Mouse (Mus musculus): ENCODE data around the gene Lrrc73. TPM values are rescaled to one million over a fixed set of nuclear protein-coding genes. Genes with fewer than 3 reads are reported as not detected.

Lrrc73 gene
- polyA plus RNA-seq, 1 experiment: 0.27 TPM

DNA sequence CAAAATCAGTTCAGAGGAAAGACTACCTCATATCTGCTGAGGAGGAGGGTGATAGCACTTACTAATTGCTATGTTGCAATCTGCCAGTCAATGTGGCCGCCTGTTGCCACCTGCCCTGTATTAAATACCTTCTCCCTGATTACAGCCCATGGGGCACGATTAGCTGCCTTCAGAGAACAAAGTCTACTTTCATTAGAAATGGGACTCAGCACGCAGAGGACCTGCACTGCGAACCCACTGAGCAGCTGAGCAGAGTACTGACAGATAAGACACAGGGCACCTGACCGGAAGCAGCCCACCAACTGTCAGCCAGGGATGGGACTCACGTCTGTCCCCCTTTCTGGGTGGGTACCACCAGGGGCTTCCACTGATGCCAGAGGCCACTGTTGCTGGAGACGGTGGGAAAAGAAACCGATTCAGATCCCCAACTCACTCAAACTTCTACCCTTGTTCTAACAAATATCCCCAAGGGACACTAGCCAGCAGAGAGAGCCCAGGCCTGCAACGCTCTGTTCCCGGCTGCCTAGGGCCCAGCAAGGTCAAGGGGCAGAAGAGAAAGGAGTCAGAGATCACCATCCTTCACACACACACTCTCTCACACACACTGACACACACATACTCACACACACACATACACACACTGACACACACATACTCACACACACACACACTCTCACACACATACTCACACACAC is 14.8 kb downstream of the Lrrc73 start:
- no peaks in the 10 kb centered on the region for H3K9me3 ChIP-seq (ENCODE audit: control insufficient read depth, low read length)
- H3K36me3 ChIP-seq (ENCODE audit: control insufficient read depth): peaks cover 98% of the 10 kb centered on the region
- no peak for TF ChIP-seq GATA1 (IDR thresholded peaks at IDR 0.05; ENCODE audit: low read length)
- TF ChIP-seq TAL1 (IDR thresholded peaks at IDR 0.05; ENCODE audit: low read length): no peak
- H3K4me3 ChIP-seq (replicated peaks): no peak overlapping the region
- H3K4me1 ChIP-seq (ENCODE audit: control insufficient read depth): no peaks in the 10 kb centered on the region
- no peaks in the 10 kb centered on the region for H3K27me3 ChIP-seq (ENCODE audit: control insufficient read depth)

DNA sequence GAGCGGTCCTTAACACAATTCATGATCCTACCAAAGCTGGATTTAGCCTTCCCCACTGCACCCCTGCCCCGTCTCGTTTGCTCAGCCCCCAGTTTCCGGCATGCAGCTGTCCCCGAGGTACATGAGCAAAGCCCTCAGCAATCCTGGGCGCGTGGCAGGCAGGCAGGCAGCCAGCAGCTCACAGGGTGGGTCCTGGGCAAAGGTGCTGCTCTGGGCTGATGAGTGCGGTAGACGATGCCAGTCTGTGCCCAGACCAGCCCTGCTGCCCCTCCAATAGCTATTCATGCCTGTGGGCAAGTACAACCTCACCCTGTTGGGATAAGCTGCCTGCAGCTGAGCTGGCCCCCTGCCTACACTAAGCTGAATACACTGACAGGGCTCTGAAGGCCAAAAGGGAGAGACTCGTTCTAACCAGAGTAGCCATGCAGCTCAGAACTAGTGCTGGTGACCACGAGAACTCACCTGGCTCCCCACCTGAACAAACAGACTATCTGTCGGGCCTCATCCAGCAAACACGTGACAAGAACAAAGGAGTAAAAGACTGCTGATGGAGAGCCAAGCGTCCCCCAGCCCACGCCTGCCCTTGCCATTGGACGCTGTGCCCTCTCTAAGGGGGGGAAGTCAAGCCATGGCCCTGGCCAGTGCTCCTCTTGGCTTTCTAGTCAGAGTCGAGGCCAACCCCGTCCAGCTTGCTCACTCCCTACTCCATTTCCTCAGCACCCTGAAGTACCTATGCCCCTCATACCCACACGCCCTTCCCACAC is 16.6 kb downstream of the Lrrc73 start:
- H3K36me3 ChIP-seq (ENCODE audit: control insufficient read depth): peaks cover 96% of the 10 kb centered on the region
- no peaks in the 10 kb centered on the region for H3K27me3 ChIP-seq (ENCODE audit: control insufficient read depth)

GRCm38 (mm10) chr17:46272058-46272457 is 18.7 kb downstream of the Lrrc73 start:
- peaks cover 87% of the 10 kb centered on the region for H3K36me3 ChIP-seq (ENCODE audit: control insufficient read depth)

More for the DNA sequence above, 16.6 kb downstream of the Lrrc73 start:
- H3K9me3 ChIP-seq (ENCODE audit: control insufficient read depth, low read length): no peaks in the 10 kb centered on the region
- H3K4me1 ChIP-seq (ENCODE audit: control insufficient read depth): no peaks in the 10 kb centered on the region
- TF ChIP-seq TAL1 (IDR thresholded peaks at IDR 0.05; ENCODE audit: low read length) (no peak), GATA1 (IDR thresholded peaks at IDR 0.05; ENCODE audit: low read length) (no peak)
- H3K4me3 ChIP-seq (replicated peaks): no peak overlapping the region

DNA sequence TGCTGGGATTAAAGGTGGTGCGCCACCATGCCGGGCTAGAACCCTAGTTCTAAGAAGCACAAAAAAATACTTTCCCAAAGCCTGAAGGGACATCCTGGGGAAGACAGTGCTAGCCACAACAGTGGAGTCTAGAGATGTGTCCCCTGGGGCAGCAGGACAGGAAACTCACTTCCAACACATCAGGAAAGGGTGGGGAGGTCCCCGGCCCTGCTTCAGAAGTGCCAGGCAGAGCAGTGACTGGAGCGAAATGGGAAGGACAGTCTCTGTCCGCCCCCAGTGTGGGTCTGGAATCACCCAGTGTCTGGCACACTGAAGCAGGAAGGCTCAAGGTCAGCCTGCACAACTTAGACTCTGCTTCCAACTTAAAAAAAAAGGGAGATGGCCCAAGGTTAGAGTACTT is 19.3 kb downstream of the Lrrc73 start:
- H3K4me3 ChIP-seq (replicated peaks): no peak overlapping the region
- H3K9me3 ChIP-seq (ENCODE audit: control insufficient read depth, low read length): no peaks in the 10 kb centered on the region
- no peaks in the 10 kb centered on the region for H3K27me3 ChIP-seq (ENCODE audit: control insufficient read depth)
- peaks cover 7% of the 10 kb centered on the region for H3K4me1 ChIP-seq (ENCODE audit: control insufficient read depth)
- TF ChIP-seq GATA1 (IDR thresholded peaks at IDR 0.05; ENCODE audit: low read length): no peak
- TF ChIP-seq TAL1 (IDR thresholded peaks at IDR 0.05; ENCODE audit: low read length): no peak
- H3K36me3 ChIP-seq (ENCODE audit: control insufficient read depth): peaks cover 86% of the 10 kb centered on the region

More at GRCm38 (mm10) chr17:46272058-46272457, 18.7 kb downstream of the Lrrc73 start:
- TF ChIP-seq GATA1 (IDR thresholded peaks at IDR 0.05; ENCODE audit: low read length): no peak
- TF ChIP-seq TAL1 (IDR thresholded peaks at IDR 0.05; ENCODE audit: low read length): no peak
- no peak overlapping the region for H3K4me3 ChIP-seq (replicated peaks)
- peaks cover 7% of the 10 kb centered on the region for H3K4me1 ChIP-seq (ENCODE audit: control insufficient read depth)
- no peaks in the 10 kb centered on the region for H3K27me3 ChIP-seq (ENCODE audit: control insufficient read depth)
- no peaks in the 10 kb centered on the region for H3K9me3 ChIP-seq (ENCODE audit: control insufficient read depth, low read length)

DNA sequence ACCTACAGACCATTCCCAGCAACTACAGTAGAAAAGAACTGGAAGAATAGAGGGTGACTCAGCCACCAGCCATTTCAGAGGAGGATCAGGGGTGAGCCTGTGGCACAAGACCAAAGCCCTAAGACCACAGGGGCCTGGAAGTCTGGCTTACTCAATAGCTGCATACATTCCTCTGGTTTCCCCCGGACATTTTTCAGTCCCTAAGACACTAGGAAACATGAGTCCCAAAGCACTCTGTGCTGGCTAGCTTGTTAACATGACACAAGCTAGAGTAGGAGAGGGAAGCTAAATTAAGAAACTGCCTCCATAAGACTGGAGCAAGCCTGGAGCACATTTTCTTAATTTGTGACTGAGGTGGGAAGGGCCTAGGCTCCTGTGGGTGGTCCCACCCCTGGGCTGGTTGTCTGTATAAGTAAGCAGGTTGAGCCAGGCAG is 20.5 kb downstream of the Lrrc73 start:
- Histone ChIP-seq H3K9me3 (ENCODE audit: control insufficient read depth, low read length) (no peaks in the 10 kb centered on the region), H3K4me3 (replicated peaks) (no peak overlapping the region), H3K36me3 (ENCODE audit: control insufficient read depth) (peaks cover 85% of the 10 kb centered on the region), H3K27me3 (ENCODE audit: control insufficient read depth) (no peaks in the 10 kb centered on the region), H3K4me1 (ENCODE audit: control insufficient read depth) (peaks cover 7% of the 10 kb centered on the region)
- TF ChIP-seq TAL1 (IDR thresholded peaks at IDR 0.05; ENCODE audit: low read length): no peak
- no peak for TF ChIP-seq GATA1 (IDR thresholded peaks at IDR 0.05; ENCODE audit: low read length)

GRCm38 (mm10) chr17:46274465-46274864 is 21.1 kb downstream of the Lrrc73 start:
- Histone ChIP-seq H3K27me3 (ENCODE audit: control insufficient read depth) (no peaks in the 10 kb centered on the region), H3K9me3 (ENCODE audit: control insufficient read depth, low read length) (no peaks in the 10 kb centered on the region), H3K4me3 (replicated peaks) (no peak overlapping the region), H3K36me3 (ENCODE audit: control insufficient read depth) (peaks cover 85% of the 10 kb centered on the region), H3K4me1 (ENCODE audit: control insufficient read depth) (peaks cover 8% of the 10 kb centered on the region)
- TF ChIP-seq GATA1 (IDR thresholded peaks at IDR 0.05; ENCODE audit: low read length) (no peak), TAL1 (IDR thresholded peaks at IDR 0.05; ENCODE audit: low read length) (no peak)

- TF ChIP-seq GATA1 (IDR thresholded peaks at IDR 0.05; ENCODE audit: low read length) (no peak), TAL1 (IDR thresholded peaks at IDR 0.05; ENCODE audit: low read length) (no peak)
- no peaks in the 10 kb centered on the region for H3K27me3 ChIP-seq (ENCODE audit: control insufficient read depth)
- H3K4me1 ChIP-seq (ENCODE audit: control insufficient read depth): peaks cover 8% of the 10 kb centered on the region
- peaks cover 85% of the 10 kb centered on the region for H3K36me3 ChIP-seq (ENCODE audit: control insufficient read depth)
- no peaks in the 10 kb centered on the region for H3K9me3 ChIP-seq (ENCODE audit: control insufficient read depth, low read length)
- H3K4me3 ChIP-seq (replicated peaks): no peak overlapping the region
Measured at GRCm38 (mm10) chr17:46275034-46275433, 21.7 kb downstream of the Lrrc73 start.

DNA sequence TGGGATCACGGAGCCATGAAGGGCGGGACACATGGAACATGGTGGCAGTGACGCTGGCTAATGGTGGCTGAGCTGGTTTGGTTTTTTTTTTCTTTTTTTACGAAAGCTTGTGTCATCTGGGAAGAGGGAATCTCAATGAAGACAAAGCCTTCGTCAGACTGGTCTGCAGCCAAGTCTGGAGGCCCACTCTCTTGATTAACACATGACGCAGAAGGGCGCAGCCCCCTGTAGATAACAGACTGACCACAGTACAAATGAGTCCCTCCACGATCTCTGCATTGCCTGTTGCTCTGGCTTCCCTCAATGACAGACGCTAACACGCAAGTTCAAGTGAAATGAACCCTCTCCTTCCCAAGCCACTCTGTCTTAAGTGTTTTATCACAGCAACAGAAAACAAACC is 22.2 kb downstream of the Lrrc73 start:
- Histone ChIP-seq H3K4me1 (ENCODE audit: control insufficient read depth) (peaks cover 8% of the 10 kb centered on the region), H3K27me3 (ENCODE audit: control insufficient read depth) (no peaks in the 10 kb centered on the region), H3K4me3 (replicated peaks) (no peak overlapping the region), H3K9me3 (ENCODE audit: control insufficient read depth, low read length) (no peaks in the 10 kb centered on the region), H3K36me3 (ENCODE audit: control insufficient read depth) (peaks cover 85% of the 10 kb centered on the region)
- no peak for TF ChIP-seq TAL1 (IDR thresholded peaks at IDR 0.05; ENCODE audit: low read length)
- no peak for TF ChIP-seq GATA1 (IDR thresholded peaks at IDR 0.05; ENCODE audit: low read length)

DNA sequence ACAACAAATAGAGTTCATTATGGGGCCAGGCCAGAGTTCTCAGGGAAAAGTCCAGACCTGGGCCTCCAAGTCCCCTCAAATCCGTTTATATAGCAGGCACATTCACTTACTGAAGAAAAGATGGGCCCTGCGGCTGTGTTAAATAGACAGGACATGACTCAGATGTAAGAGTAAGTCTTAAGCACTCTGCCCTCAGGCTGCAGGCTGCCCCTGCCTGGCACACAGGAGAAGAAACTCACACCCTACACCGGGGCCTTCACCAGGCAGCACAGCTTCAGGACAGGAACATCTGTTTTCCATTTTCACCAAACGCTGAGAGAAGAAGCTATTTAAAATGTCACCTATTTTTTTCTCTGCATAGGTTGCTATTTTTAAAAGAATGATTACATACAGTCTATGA is 24.3 kb downstream of the Lrrc73 start:
- Histone ChIP-seq H3K27me3 (ENCODE audit: control insufficient read depth) (no peaks in the 10 kb centered on the region), H3K36me3 (ENCODE audit: control insufficient read depth) (peaks cover 74% of the 10 kb centered on the region), H3K4me1 (ENCODE audit: control insufficient read depth) (peaks cover 24% of the 10 kb centered on the region), H3K4me3 (replicated peaks) (no peak overlapping the region), H3K9me3 (ENCODE audit: control insufficient read depth, low read length) (no peaks in the 10 kb centered on the region)
- no peak for TF ChIP-seq GATA1 (IDR thresholded peaks at IDR 0.05; ENCODE audit: low read length)
- TF ChIP-seq TAL1 (IDR thresholded peaks at IDR 0.05; ENCODE audit: low read length): no peak

Measured in erythroblast, embryonic 14.5 days (primary cell).